Mouse (Mus musculus): ENCODE results near the gene Krt75.
A peak's percentile ranks its signal among the peaks of the same experiment; 100 is the strongest.

- TF ChIP-seq CTCF (IDR thresholded peaks at IDR 0.05; ENCODE audit: insufficient read depth, low read depth, low read length) (peak; percentile 71), POLR2A (IDR thresholded peaks at IDR 0.05; ENCODE audit: insufficient read depth, low read depth, low read length) (no peak)
These were observed 53.9 kb downstream of the Krt75 start for GRCm38 (mm10) chr15:101519792-101520191.
